Mouse (Mus musculus): ENCODE measurements at regions not wholly inside any gene's neighbourhood (a gene's known extent, or its start where the extent isn't known, plus 50 kb on each side); places are given as distances from the start of the nearest gene placed in this dataset.

- TF ChIP-seq CTCF (IDR thresholded peaks at IDR 0.05): no peak
- TF ChIP-seq POLR2A (IDR thresholded peaks at IDR 0.05; ENCODE audit: insufficient read depth, low read depth, low read length): no peak
Observed at GRCm38 (mm10) chrX:57954594-57955185, 67.8 kb upstream of the Zic3 start.
